Mouse (Mus musculus): ENCODE measurements around the gene Agbl1.
"Not testable (repeated sequence)": the region's sequence is repeated elsewhere in the genome, so short reads cannot be mapped to it uniquely, and the experiment has no call there.

Gene Agbl1

DNA sequence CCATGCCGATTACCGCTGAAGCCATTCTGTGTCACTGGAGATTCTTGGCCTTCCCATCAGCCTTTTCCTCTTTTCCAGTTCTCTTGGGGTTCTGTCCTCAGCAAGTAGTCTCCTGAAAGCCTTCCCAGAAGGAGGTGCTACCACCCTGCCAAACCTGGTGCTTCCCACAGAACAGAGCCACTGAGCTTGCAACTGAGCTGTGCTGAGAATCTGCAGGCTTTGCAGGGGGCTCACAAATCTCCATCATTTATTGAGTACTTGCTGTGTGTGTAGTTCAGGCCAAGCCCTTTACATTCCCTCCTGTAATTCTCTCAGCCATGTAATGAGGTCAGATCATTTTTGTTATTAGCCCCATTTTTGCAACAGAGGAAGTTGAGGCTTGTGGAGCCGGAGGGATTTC, 322.2 kb downstream of the Agbl1 start:
- in situ Hi-C loops (cut with MboI; ENCODE audit: unreplicated experiment in 2 of 2), result no loop called here

DNA sequence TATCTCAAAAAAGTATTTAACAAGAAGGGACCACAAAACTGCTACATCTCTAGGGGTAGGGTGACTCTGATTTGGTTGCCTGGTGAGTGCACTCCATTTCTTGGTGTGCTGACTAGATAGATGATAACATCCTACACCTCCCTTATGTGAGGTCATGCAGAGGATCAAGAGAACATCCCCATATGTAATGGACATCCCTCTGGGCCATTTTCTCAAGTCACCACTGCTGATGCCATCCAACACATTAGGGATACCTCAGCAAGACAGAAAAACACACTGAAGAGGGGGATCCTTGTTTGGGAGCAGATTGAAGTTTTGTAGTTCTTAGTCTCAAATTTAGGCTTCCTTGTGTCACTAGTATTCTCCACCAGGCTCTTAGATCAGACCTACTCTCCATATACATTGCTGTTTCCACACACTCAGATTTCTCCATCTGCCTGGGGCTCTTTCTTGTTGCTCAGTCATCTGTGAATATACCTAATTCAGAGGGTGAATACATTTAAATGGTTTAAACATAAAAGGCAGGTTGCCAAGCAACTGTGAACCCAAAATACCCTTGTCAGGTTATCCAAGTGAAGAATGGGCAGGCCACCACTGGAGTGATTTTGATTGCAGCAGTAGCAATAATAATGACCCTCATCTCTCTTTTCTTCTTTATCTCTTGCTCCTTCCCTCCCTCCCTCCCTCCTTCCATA, 331.0 kb downstream of the Agbl1 start:
- in situ Hi-C loops (cut with MboI; ENCODE audit: unreplicated experiment in 2 of 2), result no loop called here

DNA sequence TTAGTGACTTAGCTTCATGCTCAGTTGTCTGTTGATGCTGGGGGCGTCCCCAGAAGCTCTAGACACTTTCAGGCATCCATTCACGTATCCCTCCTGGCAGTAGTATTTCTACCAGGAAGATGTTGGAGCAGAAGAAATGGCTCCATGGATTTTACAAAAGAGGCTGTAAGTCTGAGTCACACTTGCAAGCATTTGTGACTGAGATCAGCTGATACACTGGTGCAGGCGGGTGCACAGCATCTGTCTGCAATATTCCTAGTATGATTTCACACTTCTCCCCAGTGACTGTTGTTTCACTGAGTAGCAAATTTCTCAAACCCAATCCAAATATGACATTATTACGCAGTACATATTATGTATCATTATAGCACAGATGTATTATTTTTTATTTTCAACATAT, 332.8 kb downstream of the Agbl1 start:
- in situ Hi-C loops (cut with MboI; ENCODE audit: unreplicated experiment in 2 of 2), result no loop called here

DNA sequence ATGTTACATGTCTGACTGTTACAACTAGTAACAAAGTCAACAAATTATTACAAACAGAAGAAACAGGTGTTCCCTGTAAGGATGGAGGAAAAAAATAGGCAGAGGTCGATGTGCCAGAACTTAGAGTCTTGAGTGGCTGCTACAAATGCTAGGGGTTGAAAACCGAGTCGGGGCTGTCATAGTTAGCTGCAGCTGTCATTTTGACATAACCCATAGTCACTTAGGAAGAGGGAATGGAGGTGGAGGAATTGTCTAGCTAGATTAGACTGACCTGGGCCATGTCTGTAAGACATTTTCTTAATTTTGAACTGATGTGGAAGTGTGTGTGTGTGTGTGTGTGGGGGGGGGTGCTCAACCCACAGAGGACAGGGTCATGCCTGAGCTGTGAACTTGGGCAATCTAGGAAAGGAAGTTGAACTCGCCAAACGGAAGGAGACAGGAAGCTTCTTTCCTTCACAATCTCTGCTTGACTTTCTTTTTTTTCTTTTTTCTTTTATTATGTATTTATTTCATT, 364.9 kb downstream of the Agbl1 start:
- in situ Hi-C loops (cut with MboI; ENCODE audit: unreplicated experiment in 2 of 2), result no loop called here

DNA sequence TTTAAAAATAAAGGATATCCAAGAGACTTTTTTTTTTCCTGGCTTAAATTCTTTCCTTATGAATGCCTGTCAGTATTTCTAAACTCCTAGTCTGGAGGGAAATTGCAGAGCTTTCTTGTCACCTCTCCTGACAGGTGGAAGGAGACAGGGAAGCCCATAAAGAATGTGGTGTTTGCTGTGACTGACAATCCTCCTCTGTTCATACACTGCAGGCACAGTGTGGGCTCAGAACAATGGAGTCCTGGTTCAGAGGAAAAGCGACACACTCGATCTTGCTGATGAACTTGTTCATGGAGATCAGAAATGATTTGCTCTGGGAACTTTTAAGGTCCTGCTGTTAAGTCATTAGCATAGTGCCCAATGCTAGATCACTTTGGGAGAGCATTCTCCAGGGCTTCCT, 368.1 kb downstream of the Agbl1 start:
- in situ Hi-C loops (cut with MboI; ENCODE audit: unreplicated experiment in 2 of 2), result no loop called here

DNA sequence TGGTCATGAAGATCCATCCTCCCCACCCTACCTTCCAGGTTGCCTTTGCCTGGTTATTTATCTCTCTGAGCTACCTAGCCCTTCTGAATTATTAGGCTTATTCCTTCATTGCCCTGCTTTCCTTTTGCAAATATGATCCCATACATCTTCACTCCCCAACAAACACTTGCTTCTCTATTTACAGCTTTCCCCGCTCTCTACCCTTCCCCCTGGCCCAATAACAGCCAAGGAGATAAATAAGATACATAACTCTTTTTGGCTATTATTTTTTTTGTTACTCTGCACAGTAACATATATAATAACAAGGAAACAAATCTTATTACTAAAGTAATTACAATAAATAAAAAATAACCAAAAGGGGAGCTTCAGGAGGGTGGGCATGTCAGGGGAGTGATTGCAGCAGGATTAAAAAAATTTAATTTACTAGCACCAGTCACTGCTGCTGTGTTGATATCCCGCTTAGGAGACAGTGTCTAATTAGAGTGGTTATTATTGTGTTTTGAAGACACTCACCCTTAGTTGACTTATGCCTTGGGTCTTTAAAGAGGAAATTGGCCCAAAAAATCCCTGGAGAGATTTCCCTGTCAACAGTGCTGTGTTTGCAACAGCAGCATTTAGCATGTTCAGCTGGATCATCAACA, 370.5 kb downstream of the Agbl1 start:
- in situ Hi-C loops (cut with MboI; ENCODE audit: unreplicated experiment in 2 of 2), result no loop called here

DNA sequence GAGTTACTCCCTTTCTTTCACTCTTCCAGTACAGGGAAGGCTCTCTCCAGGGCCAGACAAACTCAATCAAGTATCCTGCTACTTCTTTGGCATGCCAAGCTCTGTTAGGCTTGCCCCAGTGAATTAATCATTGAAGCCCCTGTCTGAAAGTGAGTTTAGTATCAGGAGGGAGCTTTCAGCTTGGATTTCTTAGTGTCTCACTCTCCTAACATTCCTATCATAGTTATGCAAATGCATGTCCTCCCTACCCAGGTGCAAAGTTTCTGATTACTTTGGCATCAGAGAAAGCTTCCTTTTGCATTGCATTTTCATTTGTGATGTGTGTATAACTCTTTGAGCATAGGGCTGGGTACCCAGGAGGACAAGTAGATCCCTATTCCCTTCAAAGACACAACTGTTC, 399.8 kb downstream of the Agbl1 start:
- in situ Hi-C loops (cut with MboI; ENCODE audit: unreplicated experiment in 2 of 2), result no loop called here

DNA sequence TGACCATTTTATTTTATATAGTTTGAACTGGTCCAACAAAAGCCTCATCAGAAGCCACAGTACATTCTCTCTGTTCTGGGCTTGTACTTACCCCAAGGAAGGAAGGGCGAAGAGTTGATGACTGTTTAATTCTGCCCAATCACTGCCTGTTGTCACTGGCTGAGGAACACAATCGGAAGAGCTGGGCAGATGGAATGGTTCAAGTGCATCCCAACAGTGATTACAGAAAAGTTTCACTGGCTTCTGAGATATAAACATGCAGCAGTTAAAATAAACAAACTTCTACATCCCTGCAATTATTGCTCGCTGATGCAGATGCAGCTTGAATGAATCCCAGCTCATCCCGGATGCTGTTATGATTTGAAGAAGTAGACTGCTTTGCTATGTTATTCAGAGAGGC, 421.3 kb downstream of the Agbl1 start:
- in situ Hi-C loops (cut with MboI; ENCODE audit: unreplicated experiment in 2 of 2), result no loop called here

DNA sequence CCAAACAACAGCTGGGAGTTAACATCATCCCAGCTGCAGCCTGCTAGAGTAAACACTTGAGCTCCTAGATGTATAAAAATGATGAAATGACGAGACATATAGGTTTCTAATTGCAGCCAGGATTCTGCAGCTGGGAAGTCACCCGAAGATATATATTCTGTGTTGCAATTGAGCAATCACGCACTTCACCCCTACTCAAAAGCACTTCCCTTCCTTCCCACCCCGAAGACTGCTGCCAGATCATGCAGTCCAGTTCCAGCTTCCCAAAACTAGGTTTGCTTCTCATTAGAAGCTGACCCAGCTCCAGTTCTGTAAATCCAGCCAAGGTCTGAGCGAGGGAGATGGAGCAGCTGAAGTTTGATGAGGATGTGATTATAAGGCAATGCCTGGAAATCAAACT, 431.4 kb downstream of the Agbl1 start:
- in situ Hi-C loops (cut with MboI; ENCODE audit: unreplicated experiment in 2 of 2), result no loop called here

DNA sequence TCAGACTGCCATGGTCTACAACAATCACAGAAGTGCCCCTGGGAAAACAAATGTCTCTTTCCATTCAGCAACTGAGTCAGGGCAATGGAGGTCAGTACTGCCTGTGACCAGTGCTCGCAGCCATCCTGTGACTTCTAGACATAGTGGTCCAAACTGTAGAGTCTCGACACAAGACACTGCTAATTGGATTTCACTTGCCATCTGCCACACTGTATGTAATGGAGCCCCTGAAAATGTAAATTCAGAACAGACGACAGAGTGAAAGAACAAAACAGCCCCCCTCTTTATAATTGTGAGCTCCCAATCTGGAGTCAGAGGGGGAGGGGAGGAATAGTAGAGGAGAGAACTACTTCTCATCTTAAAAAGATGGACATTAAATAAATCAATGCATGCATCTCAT, 445.2 kb downstream of the Agbl1 start:
- in situ Hi-C loops (cut with MboI; ENCODE audit: unreplicated experiment in 2 of 2), result no loop called here

DNA sequence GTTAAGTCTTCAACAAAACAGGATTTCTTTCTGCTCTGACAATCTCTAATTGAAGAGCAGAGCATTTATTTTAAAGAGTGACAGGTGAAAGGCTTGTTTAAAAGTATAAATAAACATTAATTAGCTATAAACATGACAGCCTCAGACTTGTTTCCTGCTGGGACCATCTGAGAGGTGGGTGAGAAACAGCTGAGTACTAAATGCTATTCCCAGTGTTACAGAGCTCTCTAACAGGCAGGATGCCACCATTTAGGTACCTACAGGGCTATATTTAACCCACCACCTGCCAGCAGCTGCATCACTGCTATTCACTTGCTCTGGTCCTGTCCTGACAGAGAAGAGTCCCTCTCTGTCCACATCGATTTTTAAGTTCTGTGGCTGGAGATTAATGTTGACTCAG, 471.5 kb downstream of the Agbl1 start:
- in situ Hi-C loops (cut with MboI; ENCODE audit: unreplicated experiment in 2 of 2), result no loop called here

DNA sequence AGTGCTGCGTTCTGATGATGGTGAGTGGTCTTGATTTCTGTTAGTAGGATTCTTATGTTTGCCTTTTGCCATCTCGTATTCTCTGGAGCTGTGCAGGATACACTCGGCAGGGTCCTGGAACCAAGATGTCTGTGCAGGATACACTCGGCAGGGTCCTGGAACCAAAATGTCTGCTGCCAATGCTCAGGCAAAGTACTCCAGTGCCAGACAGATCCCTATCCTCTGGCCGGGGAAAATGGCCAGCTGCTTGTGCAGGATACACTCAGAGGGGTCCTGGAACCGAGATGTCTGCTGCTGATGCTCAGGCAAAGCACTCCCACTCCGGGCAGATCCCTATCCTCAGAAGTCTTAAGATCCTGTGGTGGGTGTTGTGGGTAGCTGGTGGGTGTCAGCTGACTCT, 502.5 kb downstream of the Agbl1 start:
- in situ Hi-C loops (cut with MboI; ENCODE audit: unreplicated experiment in 2 of 2), result not testable (repeated sequence)

DNA sequence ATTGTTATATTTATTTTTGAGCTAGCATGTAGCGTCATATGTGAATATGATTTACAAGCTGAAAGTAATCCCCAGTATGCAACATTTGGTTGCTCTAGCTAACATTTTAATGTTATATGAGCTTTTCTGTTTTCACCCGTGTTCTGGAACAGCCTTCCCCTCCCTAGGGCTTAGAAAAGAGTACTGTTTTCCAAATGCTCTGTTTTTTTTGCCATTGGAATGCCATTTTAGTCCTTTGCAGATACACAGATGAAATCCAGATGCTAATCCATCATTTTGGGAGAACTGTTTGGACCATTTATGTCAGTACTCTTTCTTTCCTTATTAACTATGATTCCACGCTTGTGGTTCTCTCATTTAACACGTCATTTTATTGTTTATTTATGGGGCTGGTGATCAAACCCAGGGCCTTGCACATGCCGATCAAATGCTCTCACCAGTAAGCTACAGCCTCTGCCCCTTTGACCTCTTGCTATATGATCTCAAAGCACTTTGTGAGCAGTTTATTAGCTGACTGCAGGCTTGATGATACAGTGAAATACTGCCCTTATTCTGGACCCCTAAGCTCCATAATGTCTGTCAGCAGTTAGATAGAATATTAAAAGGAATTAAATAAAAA, 547.7 kb downstream of the Agbl1 start:
- in situ Hi-C loops (cut with MboI; ENCODE audit: unreplicated experiment in 2 of 2), result no loop called here

DNA sequence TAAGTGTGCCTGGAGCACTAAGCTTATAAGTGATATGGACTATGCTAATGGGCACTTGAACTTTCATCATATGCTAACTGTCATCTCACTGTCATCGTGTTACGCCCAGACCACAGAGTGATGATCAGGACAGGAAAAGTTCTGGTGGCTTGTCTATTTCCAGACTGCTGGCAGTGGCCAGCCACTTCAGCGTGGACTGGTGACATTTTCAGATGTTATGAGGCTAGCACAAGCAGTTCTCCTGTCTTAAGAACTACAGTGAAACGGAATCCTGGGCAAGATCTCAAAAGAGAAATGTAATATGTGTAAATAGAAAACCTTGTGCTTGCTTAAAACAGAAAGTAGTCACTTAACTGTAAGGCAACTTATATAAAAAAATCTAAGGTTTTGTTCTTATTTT, 550.8 kb downstream of the Agbl1 start:
- in situ Hi-C loops (cut with MboI; ENCODE audit: unreplicated experiment in 2 of 2), result no loop called here

DNA sequence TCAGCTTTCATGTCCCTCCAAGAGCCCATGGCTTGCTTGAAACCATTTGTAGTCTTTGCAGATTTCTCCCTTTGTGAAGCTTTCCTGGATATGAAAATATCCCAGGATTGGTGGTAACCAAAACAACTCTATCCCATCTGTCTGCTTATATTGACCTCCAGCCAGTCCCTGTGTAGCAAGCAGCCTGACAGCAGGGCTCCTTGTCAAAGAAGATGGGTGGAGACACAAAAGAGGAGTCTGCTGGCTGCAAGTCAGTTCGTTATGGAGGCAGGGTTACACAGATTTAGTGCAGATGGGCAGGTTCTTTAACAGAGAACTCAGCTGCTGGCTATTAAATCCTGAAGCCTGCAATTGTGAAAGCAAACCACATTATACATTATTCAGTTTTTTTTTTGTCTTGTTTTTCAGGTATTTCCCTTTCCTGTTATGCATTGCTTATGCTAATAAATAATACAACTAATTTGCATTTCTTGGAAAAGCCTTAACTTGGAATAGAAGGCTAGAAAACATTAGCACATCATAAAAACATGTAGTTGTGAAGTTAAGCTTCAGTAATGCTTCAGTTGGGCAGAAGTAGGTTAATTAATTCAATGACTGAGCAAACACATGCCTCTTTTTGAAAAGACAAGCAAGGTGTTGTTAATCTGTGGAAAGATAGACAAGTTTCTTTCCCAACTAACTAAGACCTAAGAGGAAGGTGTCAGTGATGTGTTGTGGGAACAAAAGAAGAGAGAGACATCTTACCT, 559.0 kb downstream of the Agbl1 start:
- in situ Hi-C loops (cut with MboI; ENCODE audit: unreplicated experiment in 2 of 2), result no loop called here

DNA sequence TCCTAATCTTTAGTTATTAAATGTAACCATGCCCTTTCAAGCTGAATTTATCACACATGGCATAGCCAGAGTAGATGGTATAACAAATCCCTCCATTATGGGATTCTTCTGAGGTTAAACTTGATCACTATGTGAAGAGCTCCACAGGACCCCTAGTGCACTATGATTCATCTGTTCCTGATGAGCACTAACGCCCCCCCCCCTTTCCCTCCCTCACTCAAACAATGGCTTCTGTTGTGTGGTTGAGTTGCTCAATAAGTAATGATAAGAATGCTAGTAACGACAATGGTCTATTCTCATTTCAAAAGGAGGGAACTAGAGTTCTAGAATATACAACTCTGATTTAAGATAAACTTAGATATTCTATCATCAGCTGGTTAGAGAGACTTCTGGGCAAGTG, 560.4 kb downstream of the Agbl1 start:
- in situ Hi-C loops (cut with MboI; ENCODE audit: unreplicated experiment in 2 of 2), result no loop called here

DNA sequence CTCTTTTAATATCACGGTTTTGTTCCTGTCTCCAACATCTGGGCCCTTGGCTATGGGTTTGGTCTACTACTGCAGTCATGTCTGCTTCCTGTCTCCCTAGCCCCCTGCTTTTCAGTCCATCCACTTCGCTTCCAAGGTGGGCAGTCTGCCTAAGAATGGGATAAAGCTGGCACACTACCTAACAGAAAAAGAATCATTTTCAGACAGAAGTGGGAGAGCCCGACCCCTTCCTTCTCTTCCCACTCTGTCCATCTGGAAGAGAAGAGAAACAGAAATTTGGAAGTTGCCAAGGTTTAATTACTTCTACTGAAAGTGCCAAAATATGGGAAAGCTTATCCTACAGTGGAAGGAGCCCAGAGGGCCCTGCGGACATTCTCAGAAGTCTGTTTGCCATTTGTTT, 561.6 kb downstream of the Agbl1 start:
- in situ Hi-C loops (cut with MboI; ENCODE audit: unreplicated experiment in 2 of 2), result no loop called here

DNA sequence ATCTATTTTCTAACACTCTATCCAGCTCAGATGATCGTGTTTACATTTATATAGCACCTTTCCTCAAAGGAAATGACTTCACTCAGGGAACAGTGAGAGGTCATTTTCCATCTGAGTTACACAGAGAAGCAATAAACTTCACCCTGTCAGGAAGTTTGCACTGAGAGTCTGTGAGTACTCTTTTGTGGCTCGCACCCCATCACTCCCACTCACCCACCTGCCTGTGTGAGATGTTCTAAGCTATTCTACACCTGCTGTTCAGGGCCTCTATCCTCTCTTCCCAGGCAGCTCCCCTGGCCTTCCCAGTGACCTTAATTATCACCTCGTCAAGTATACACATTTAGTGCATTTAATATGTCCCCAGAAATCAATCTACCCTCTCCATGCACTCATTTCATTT, 580.3 kb downstream of the Agbl1 start:
- in situ Hi-C loops (cut with MboI; ENCODE audit: unreplicated experiment in 2 of 2), result no loop called here

DNA sequence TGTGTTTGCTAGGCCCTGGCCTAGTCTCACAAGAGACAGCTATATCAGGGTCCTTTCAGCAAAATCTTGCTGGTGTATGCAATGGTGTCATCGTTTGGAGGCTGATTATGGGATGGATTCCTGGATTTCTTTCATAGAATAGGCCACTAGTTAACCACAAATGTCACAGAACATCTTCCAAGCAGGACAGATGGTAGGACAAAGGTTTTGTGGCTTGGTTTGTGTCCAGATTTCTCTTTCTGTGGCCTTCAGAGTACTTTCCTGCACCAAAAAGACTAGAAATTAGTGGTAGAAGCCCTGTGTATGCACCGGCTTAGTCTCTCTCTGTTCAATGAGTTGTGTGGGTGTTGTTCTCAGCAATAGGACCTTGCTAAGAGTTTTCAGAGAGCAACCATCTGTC, 590.9 kb downstream of the Agbl1 start:
- in situ Hi-C loops (cut with MboI; ENCODE audit: unreplicated experiment in 2 of 2), result no loop called here

DNA sequence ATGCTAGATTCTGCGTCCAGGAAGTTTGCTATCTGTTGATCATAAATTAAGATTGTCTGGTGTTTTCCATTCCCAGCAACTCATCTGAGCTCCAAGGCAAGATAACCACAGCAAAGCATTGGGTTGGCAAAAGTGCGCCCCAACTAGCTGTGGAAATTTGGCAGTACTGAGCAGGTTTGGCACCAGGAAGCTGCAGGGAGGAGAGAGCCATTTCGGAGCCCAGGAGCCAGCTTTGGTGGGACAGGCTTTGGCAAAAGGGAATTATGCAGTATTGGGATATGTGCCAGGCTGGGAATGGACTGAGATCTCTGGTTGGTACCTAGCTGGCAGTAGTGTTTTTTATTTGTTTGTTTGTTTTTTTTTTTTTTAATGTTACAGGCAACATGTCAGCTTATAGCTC, 612.5 kb downstream of the Agbl1 start:
- in situ Hi-C loops (cut with MboI; ENCODE audit: unreplicated experiment in 2 of 2), result no loop called here

DNA sequence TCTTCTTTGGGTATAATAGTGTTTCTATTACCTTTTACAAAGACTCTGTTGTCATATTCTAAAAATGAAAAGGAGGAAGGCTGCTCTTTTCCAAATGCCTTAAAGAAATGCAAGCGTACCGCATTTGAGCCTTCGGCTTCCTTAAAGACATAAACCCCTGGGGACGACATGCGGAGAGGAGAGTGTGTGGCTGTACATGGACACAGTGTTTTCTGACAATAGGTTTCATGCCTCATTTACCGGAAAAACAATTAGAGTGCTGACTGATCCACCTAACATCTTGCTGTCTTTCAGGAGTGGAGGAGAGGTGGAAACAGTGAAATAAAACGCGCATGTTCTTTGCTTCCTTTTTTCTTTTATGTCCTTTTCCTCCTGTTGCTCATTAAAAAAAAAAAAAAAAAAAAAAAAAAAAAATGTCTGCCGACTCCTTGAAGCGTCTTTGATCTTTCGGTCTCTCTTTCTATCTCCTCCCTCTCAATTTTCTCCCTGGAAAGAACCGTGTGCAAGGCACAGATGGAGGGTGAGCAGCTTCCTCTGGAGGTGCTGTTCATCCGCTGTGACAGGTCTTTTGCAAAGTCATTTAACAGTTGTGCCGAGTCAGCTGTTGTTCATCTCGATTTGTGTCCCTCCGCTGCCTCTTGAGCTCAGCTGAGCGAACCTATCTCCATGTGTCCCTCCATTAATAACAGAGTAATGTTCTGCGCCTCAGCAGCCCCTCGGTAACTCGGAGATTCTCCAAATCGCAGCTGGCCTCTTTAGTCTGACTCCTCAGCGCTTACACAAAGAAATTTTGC, 659.9 kb downstream of the Agbl1 start:
- in situ Hi-C loops (cut with MboI; ENCODE audit: unreplicated experiment in 2 of 2), result no loop called here

Measured in v-Abl transformed pro-B cells (cell line).